Mouse (Mus musculus): ENCODE measurements around the gene Asphd1.
A peak's percentile ranks its signal among the peaks of the same experiment; 100 is the strongest.

Gene Asphd1

GRCm38 (mm10) chr7:126976878-126977459 lies 27.6 kb upstream of the Asphd1 start:
- Histone ChIP-seq H3K36me3 (ENCODE audit: insufficient read depth, low read length) (peaks cover 42% of the 10 kb centered on the region), H3K4me3 (replicated peaks; ENCODE audit: low read length) (peak overlapping the region; percentile 100), H3K9me3 (ENCODE audit: low read length) (no peaks in the 10 kb centered on the region), H3K4me1 (replicated peaks; ENCODE audit: low read depth, low read length) (peaks cover 41% of the 10 kb centered on the region), H3K27me3 (ENCODE audit: insufficient read depth, low read length) (no peaks in the 10 kb centered on the region)
- no peak for TF ChIP-seq CTCF (conservative IDR thresholded peaks at IDR 0.05; ENCODE audit: low read length)
- TF ChIP-seq POU5F1 (IDR thresholded peaks at IDR 0.05; ENCODE audit: borderline replicate concordance, low read length) = no peak
- no peak for TF ChIP-seq NANOG (IDR thresholded peaks at IDR 0.05; ENCODE audit: borderline replicate concordance, low read length)

- peaks cover 37% of the 10 kb centered on the region for H3K36me3 ChIP-seq (ENCODE audit: insufficient read depth, low read length)
- no peak for TF ChIP-seq NANOG (IDR thresholded peaks at IDR 0.05; ENCODE audit: borderline replicate concordance, low read length)
- TF ChIP-seq CTCF (conservative IDR thresholded peaks at IDR 0.05; ENCODE audit: low read length) = peak; percentile 75
- peak within 1 kb of the TSS; percentile 100 for H3K4me3 ChIP-seq (replicated peaks; ENCODE audit: low read length)
- H3K27me3 ChIP-seq (ENCODE audit: insufficient read depth, low read length) = no peaks in the 10 kb centered on the region
- peaks cover 41% of the 10 kb centered on the region for H3K4me1 ChIP-seq (replicated peaks; ENCODE audit: low read depth, low read length)
- H3K9me3 ChIP-seq (ENCODE audit: low read length) = no peaks in the 10 kb centered on the region
Observed at GRCm38 (mm10) chr7:126975950-126976866, 26.8 kb upstream of the Asphd1 start, which contains the start of gene Cdiptos. Gene Cdiptos, minus strand, starts transcription at chr7:126976098.

GRCm38 (mm10) chr7:126975893-126975949 lies 26.3 kb upstream of the Asphd1 start, which contains the start of gene Cdipt:
Gene Cdipt, plus strand, starts transcription at chr7:126975914.
- Histone ChIP-seq H3K9me3 (ENCODE audit: low read length) (no peaks in the 10 kb centered on the region), H3K4me3 (replicated peaks; ENCODE audit: low read length) (peak within 1 kb of the TSS; percentile 100), H3K36me3 (ENCODE audit: insufficient read depth, low read length) (peaks cover 32% of the 10 kb centered on the region), H3K4me1 (replicated peaks; ENCODE audit: low read depth, low read length) (peaks cover 41% of the 10 kb centered on the region), H3K27me3 (ENCODE audit: insufficient read depth, low read length) (no peaks in the 10 kb centered on the region)
- TF ChIP-seq NANOG (IDR thresholded peaks at IDR 0.05; ENCODE audit: borderline replicate concordance, low read length) (no peak), POU5F1 (IDR thresholded peaks at IDR 0.05; ENCODE audit: borderline replicate concordance, low read length) (no peak), CTCF (conservative IDR thresholded peaks at IDR 0.05; ENCODE audit: low read length) (no peak)

GRCm38 (mm10) chr7:126975493-126975892 lies 26.1 kb upstream of the Asphd1 start:
- H3K4me3 ChIP-seq (replicated peaks; ENCODE audit: low read length) = peak overlapping the region; percentile 100
- H3K36me3 ChIP-seq (ENCODE audit: insufficient read depth, low read length) = peaks cover 30% of the 10 kb centered on the region
- H3K27me3 ChIP-seq (ENCODE audit: insufficient read depth, low read length) = no peaks in the 10 kb centered on the region
- TF ChIP-seq POU5F1 (IDR thresholded peaks at IDR 0.05; ENCODE audit: borderline replicate concordance, low read length) (no peak), CTCF (conservative IDR thresholded peaks at IDR 0.05; ENCODE audit: low read length) (no peak), NANOG (IDR thresholded peaks at IDR 0.05; ENCODE audit: borderline replicate concordance, low read length) (no peak)
- H3K9me3 ChIP-seq (ENCODE audit: low read length) = no peaks in the 10 kb centered on the region
- peaks cover 41% of the 10 kb centered on the region for H3K4me1 ChIP-seq (replicated peaks; ENCODE audit: low read depth, low read length)

- TF ChIP-seq NANOG (IDR thresholded peaks at IDR 0.05; ENCODE audit: borderline replicate concordance, low read length) (no peak), POU5F1 (IDR thresholded peaks at IDR 0.05; ENCODE audit: borderline replicate concordance, low read length) (no peak), CTCF (conservative IDR thresholded peaks at IDR 0.05; ENCODE audit: low read length) (no peak)
- Histone ChIP-seq H3K9me3 (ENCODE audit: low read length) (no peaks in the 10 kb centered on the region), H3K4me1 (replicated peaks; ENCODE audit: low read depth, low read length) (peaks cover 29% of the 10 kb centered on the region), H3K4me3 (replicated peaks; ENCODE audit: low read length) (no peak overlapping the region), H3K36me3 (ENCODE audit: insufficient read depth, low read length) (no peaks in the 10 kb centered on the region), H3K27me3 (ENCODE audit: insufficient read depth, low read length) (peaks cover 11% of the 10 kb centered on the region)
Observed at GRCm38 (mm10) chr7:126967361-126967760, 18.0 kb upstream of the Asphd1 start.

- H3K4me1 ChIP-seq (replicated peaks; ENCODE audit: low read depth, low read length) = peaks cover 29% of the 10 kb centered on the region
- peaks cover 21% of the 10 kb centered on the region for H3K27me3 ChIP-seq (ENCODE audit: insufficient read depth, low read length)
- no peaks in the 10 kb centered on the region for H3K36me3 ChIP-seq (ENCODE audit: insufficient read depth, low read length)
- TF ChIP-seq POU5F1 (IDR thresholded peaks at IDR 0.05; ENCODE audit: borderline replicate concordance, low read length) (no peak), NANOG (IDR thresholded peaks at IDR 0.05; ENCODE audit: borderline replicate concordance, low read length) (no peak), CTCF (conservative IDR thresholded peaks at IDR 0.05; ENCODE audit: low read length) (no peak)
- H3K4me3 ChIP-seq (replicated peaks; ENCODE audit: low read length) = no peak overlapping the region
- no peaks in the 10 kb centered on the region for H3K9me3 ChIP-seq (ENCODE audit: low read length)
Observed at GRCm38 (mm10) chr7:126965568-126965967, 16.2 kb upstream of the Asphd1 start.

- H3K27me3 ChIP-seq (ENCODE audit: insufficient read depth, low read length) = peaks cover 23% of the 10 kb centered on the region
- H3K36me3 ChIP-seq (ENCODE audit: insufficient read depth, low read length) = no peaks in the 10 kb centered on the region
- TF ChIP-seq NANOG (IDR thresholded peaks at IDR 0.05; ENCODE audit: borderline replicate concordance, low read length) = no peak
- TF ChIP-seq CTCF (conservative IDR thresholded peaks at IDR 0.05; ENCODE audit: low read length) = peak; percentile 19; the same call in 1 of the 2 replicates
- TF ChIP-seq POU5F1 (IDR thresholded peaks at IDR 0.05; ENCODE audit: borderline replicate concordance, low read length) = no peak
- H3K9me3 ChIP-seq (ENCODE audit: low read length) = no peaks in the 10 kb centered on the region
- H3K4me3 ChIP-seq (replicated peaks; ENCODE audit: low read length) = peak overlapping the region; percentile 73
- H3K4me1 ChIP-seq (replicated peaks; ENCODE audit: low read depth, low read length) = peaks cover 33% of the 10 kb centered on the region
Observed at GRCm38 (mm10) chr7:126963548-126964286, 14.3 kb upstream of the Asphd1 start.

GRCm38 (mm10) chr7:126961965-126962364 lies 12.6 kb upstream of the Asphd1 start:
- no peaks in the 10 kb centered on the region for H3K36me3 ChIP-seq (ENCODE audit: insufficient read depth, low read length)
- no peak for TF ChIP-seq NANOG (IDR thresholded peaks at IDR 0.05; ENCODE audit: borderline replicate concordance, low read length)
- TF ChIP-seq POU5F1 (IDR thresholded peaks at IDR 0.05; ENCODE audit: borderline replicate concordance, low read length) = no peak
- TF ChIP-seq CTCF (conservative IDR thresholded peaks at IDR 0.05; ENCODE audit: low read length) = no peak
- H3K4me3 ChIP-seq (replicated peaks; ENCODE audit: low read length) = no peak overlapping the region
- no peaks in the 10 kb centered on the region for H3K9me3 ChIP-seq (ENCODE audit: low read length)
- H3K27me3 ChIP-seq (ENCODE audit: insufficient read depth, low read length) = peaks cover 37% of the 10 kb centered on the region
- H3K4me1 ChIP-seq (replicated peaks; ENCODE audit: low read depth, low read length) = peaks cover 29% of the 10 kb centered on the region
